Mouse (Mus musculus) liver, postnatal 0 days (tissue): ENCODE results near the gene Lrmda.

ENCODE experiments used
- CTCF ChIP-seq: sonication (generic); IDR thresholded peaks from 2 replicates; pipeline ENCODE4 v1.5.1; 2016; ENCODE audit warnings: antibody characterized with exemption, low read depth
- EP300 ChIP-seq: IDR thresholded peaks from 2 replicates; pipeline ENCODE4 v1.6.1; 2016; ENCODE audit warnings: antibody characterized with exemption, low read depth, mild to moderate bottlenecking

DNA sequence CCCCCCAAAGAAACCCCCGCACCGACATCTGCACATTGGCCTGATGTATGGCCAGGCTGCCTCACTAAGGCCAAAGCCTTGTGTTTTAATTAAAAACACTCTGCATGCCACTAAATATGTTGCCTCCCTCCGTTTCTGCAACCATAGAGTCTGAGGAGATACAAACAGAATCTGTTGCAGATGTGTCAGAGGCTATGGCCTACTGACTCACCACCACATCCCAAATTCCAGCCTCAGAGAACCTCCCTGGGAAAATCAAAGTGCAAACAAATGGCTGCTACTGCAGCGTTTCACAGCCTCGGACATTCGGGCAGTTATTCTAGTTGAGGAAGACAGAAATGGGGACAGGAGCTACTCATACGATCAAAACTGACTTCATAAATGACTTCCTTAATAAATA lies 1031.9 kb downstream of the Lrmda start:
- TF ChIP-seq CTCF, result no peak
- no peak for TF ChIP-seq EP300
